Mouse (Mus musculus) spleen, adult 2 months (tissue): ENCODE data around the gene Uvssa.

Experiments used
- CTCF ChIP-seq: fragments of 200-500 bp; IDR thresholded peaks from 2 replicates; pipeline ENCODE4 v1.5.1; 2011; ENCODE audit warnings: mild to moderate bottlenecking, inconsistent platforms; ENCODE audit not compliant: insufficient read depth, insufficient read length, insufficient replicate concordance; ENCODE audit errors: extremely low read depth
- POLR2A ChIP-seq: fragments of 200-500 bp; IDR thresholded peaks from 2 replicates; pipeline ENCODE4 v1.6.1; 2011; ENCODE audit warnings: low read depth, low read length, inconsistent platforms

GRCm38 (mm10) chr5:33343571-33343970, 34.8 kb upstream of the Uvssa start:
- TF ChIP-seq CTCF (no peak), POLR2A (no peak)
